Mouse (Mus musculus) midbrain, embryonic 13.5 days (tissue): ENCODE measurements around the gene Sirt6. TPM values are rescaled to one million over a fixed set of nuclear protein-coding genes. Genes with fewer than 3 reads are reported as not detected.
"Not testable (repeated sequence)": the region's sequence is repeated elsewhere in the genome, so short reads cannot be mapped to it uniquely, and the experiment has no call there.

Experiments
- ATAC-seq: fragments of 200-750 bp; cut with Nextera tagmentation; 2 replicates; pipeline ENCODE4 v1.8.0; 2017; ENCODE audit warnings: mild to moderate bottlenecking, moderate TSS enrichment, moderate library complexity
- H3K27ac ChIP-seq: fragments of 300-500 bp; sonication (generic); 2 replicates; pipeline ENCODE4 v1.5.1; 2015; ENCODE audit warnings: inconsistent platforms, mild to moderate bottlenecking, moderate library complexity
- H3K27me3 ChIP-seq: fragments of 300-500 bp; sonication (generic); 2 replicates; pipeline ENCODE4 v1.6.1; 2015; ENCODE audit warnings: mild to moderate bottlenecking, inconsistent platforms
- H3K36me3 ChIP-seq: fragments of 300-500 bp; sonication (generic); 2 replicates; pipeline ENCODE4 v1.6.1; 2015; ENCODE audit warnings: mild to moderate bottlenecking, inconsistent platforms
- H3K4me1 ChIP-seq: fragments of 300-500 bp; sonication (generic); replicated peaks from 2 replicates; pipeline ENCODE4 v1.6.1; 2015; ENCODE audit warnings: inconsistent platforms
- H3K4me2 ChIP-seq: fragments of 300-500 bp; sonication (generic); replicated peaks from 2 replicates; pipeline ENCODE4 v1.6.1; 2015; ENCODE audit warnings: moderate library complexity, mild to moderate bottlenecking, inconsistent platforms
- H3K4me3 ChIP-seq: fragments of 300-500 bp; sonication (generic); replicated peaks from 2 replicates; pipeline ENCODE4 v1.5.1; 2015; ENCODE audit warnings: mild to moderate bottlenecking, inconsistent platforms
- H3K9ac ChIP-seq: fragments of 300-500 bp; sonication (generic); replicated peaks from 2 replicates; pipeline ENCODE4 v1.6.1; 2015; ENCODE audit warnings: mild to moderate bottlenecking, inconsistent platforms
- H3K9me3 ChIP-seq: fragments of 300-500 bp; sonication (generic); 2 replicates; pipeline ENCODE4 v1.6.1; 2016; ENCODE audit warnings: mild to moderate bottlenecking, inconsistent platforms
- WGBS: fragments of 180-500 bp; shearing (Covaris S2); methylation state at CpG from one replicate; pipeline ENCODE4 v1.1.7; 2015; 5-methylcytosine and 5-hydroxymethylcytosine counted together
- polyA plus RNA-seq: library from polyadenylated mRNA; unstranded; fragments of >200 nt; fragmentation: Nextera tagmentation; extraction: Ambion mirVana; gene quantifications from 2 replicates; pipeline ENCODE4 v1.2.1, GENCODE M21; 2015

Gene Sirt6
- polyA plus RNA-seq, 1 experiment from 2014 or later = 64.7 TPM

- no peak for ATAC-seq
- H3K27me3 ChIP-seq = 0 out of 2 replicates have a peak, but pooled peaks cover 3% of the 10 kb centered on the region
- H3K4me1 ChIP-seq = peaks cover 29% of the 10 kb centered on the region
- H3K9ac ChIP-seq = peak overlapping the region; percentile 95
- H3K27ac ChIP-seq = peak overlapping the region; percentile 96; the same call in 1 of the 2 replicates
- no peaks in the 10 kb centered on the region for H3K9me3 ChIP-seq
- H3K36me3 ChIP-seq = no peaks in the 10 kb centered on the region
- 80% methylated on average over 8 of the region's 8 CpGs for WGBS
- peak overlapping the region; percentile 92 for H3K4me2 ChIP-seq
- H3K4me3 ChIP-seq = peak overlapping the region; percentile 71
Measured at GRCm38 (mm10) chr10:81641978-81642647, 14.5 kb upstream of the Sirt6 start.

DNA sequence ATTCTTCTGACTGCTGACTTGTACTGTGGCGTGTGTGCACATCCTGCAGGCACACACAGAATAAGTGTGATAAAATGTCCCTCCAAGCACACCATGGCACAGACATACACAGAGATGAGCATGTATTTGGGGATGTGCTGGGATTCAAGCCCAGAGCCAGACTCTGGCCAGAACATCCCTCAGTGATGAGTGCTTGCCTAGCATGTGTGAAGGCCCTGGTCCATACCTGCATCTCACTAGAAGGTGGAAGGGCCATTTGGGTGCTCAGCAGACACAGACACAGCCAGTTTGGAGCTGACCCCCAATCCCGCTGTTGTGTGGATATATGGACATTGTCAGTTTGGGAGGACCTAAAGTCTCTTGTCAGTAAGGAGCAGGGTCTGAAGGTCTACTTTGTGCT, 14.0 kb upstream of the Sirt6 start:
- no peaks in the 10 kb centered on the region for H3K36me3 ChIP-seq
- peak overlapping the region; percentile 95 for H3K9ac ChIP-seq
- no peak overlapping the region for H3K27ac ChIP-seq
- no peak overlapping the region; the same call in 1 of the 2 replicates for H3K4me3 ChIP-seq
- WGBS = 86% methylated on average over 2 of the region's 2 CpGs
- peak overlapping the region; percentile 92; the same call in 1 of the 2 replicates for H3K4me2 ChIP-seq
- no peak for ATAC-seq
- no peaks in the 10 kb centered on the region for H3K9me3 ChIP-seq
- H3K4me1 ChIP-seq = peaks cover 29% of the 10 kb centered on the region
- 0 out of 2 replicates have a peak, but pooled peaks cover under 1% of the 10 kb centered on the region for H3K27me3 ChIP-seq

- not testable (repeated sequence) for H3K4me2 ChIP-seq, H3K27me3 ChIP-seq, H3K4me3 ChIP-seq, ATAC-seq, H3K9ac ChIP-seq, H3K9me3 ChIP-seq, H3K36me3 ChIP-seq, H3K27ac ChIP-seq
- WGBS = 36% methylated on average over 4 of the region's 4 CpGs
- peaks cover 29% of the 10 kb centered on the region for H3K4me1 ChIP-seq
Measured at GRCm38 (mm10) chr10:81640825-81641224, 13.2 kb upstream of the Sirt6 start.

DNA sequence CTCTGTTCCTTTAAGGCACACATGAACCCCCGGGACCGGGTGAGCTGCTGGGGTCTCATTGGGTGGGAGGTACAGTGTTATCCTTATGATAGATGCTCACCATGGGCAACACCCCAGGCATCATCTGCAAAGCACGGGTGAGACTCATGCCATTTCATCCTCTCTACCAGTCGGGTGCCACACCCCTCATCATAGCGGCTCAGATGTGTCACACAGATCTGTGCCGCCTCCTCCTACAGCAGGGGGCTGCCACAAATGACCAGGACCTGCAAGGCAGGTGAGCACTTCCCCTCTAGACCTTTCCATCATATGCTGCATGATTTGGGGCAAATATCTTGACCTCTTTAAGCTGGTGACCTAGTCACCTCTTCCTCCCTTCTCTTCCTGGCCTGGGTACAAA, 10.5 kb upstream of the Sirt6 start:
- Histone ChIP-seq H3K4me3 (no peak overlapping the region), H3K4me2 (no peak overlapping the region), H3K36me3 (no peaks in the 10 kb centered on the region), H3K9me3 (no peaks in the 10 kb centered on the region), H3K9ac (0 out of 2 replicates have a peak overlapping the region, but pooled peaks have one; percentile 26), H3K27ac (no peak overlapping the region), H3K4me1 (peaks cover 34% of the 10 kb centered on the region), H3K27me3 (peaks cover 16% of the 10 kb centered on the region; the same call in 1 of the 2 replicates)
- no peak for ATAC-seq
- 82% methylated on average over 6 of the region's 6 CpGs for WGBS

DNA sequence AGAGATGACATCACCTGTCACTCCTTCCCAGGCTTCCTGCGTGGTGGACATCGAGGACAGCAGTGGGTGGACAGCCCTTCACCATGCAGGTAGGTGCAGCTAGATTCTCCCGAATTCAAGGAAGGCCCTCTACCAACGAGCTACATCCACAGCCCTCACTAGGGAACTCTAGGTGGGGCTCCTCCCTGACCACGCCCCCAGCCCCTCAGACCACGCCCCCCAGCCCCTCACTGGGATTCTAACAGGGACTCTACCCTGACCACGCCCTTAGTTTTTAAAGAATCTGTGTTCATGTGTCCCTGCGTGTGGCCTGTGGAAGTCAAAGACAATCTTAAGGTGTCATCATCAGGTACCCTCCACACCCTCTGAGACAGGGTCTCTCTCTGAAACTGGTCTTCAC, 8.7 kb upstream of the Sirt6 start:
- Histone ChIP-seq H3K27ac (no peak overlapping the region), H3K9me3 (no peaks in the 10 kb centered on the region), H3K9ac (no peak overlapping the region), H3K27me3 (peaks cover 19% of the 10 kb centered on the region; the same call in 1 of the 2 replicates), H3K36me3 (no peaks in the 10 kb centered on the region), H3K4me1 (peaks cover 21% of the 10 kb centered on the region), H3K4me3 (no peak overlapping the region), H3K4me2 (no peak overlapping the region)
- 17% methylated on average over 8 of the region's 8 CpGs for WGBS
- ATAC-seq = no peak

DNA sequence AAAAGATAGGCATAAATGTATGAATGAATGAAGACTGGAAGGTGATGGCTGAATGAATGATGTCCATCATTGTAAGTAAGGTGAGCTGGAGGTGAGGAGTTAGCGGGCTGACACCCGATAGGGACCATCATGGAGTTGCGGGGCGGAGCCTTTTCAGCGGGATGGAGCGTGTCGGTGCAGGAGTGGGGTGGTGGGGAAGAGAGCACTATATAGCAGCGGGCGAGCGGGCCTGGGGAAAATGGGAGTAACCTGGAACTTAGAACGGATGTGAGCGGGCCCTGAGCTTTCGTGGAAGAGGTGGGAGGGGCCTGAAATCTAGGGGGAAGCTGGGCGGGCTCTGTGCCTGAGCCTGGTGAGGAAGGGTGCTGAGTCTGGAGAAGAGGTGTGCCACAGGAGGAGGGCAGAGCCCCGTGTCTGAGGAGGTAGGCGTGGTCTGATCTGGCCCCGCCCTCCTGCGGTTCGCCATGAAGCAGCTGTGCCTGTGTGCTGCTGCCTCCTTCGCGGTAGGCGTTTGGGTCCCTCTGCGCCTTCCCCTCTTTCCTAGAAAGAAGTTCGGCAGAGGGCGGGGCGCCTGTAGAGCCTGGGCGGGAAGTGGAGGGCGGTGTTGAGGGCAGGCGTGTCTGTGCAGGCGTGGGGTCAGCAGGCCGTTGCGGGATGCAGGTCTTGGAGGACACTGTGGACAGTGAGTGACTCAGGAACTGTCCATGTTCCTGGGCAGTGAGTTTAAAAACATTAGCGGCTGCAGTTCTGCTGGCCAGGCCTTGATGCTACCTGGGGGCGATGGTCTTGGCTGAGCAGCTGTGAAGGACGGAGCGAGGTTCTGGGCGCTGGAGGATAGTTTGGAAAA, 5.9 kb upstream of the Sirt6 start:
- WGBS = 2% methylated on average over 37 of the region's 37 CpGs
- Histone ChIP-seq H3K4me1 (peaks cover 15% of the 10 kb centered on the region), H3K4me3 (peak overlapping the region; percentile 43), H3K9me3 (no peaks in the 10 kb centered on the region), H3K9ac (peak overlapping the region; percentile 69), H3K36me3 (no peaks in the 10 kb centered on the region), H3K27ac (peak overlapping the region; percentile 36; the same call in 1 of the 2 replicates), H3K27me3 (peaks cover 20% of the 10 kb centered on the region; the same call in 1 of the 2 replicates), H3K4me2 (peak overlapping the region; percentile 58)
- peak; percentile 88 for ATAC-seq

DNA sequence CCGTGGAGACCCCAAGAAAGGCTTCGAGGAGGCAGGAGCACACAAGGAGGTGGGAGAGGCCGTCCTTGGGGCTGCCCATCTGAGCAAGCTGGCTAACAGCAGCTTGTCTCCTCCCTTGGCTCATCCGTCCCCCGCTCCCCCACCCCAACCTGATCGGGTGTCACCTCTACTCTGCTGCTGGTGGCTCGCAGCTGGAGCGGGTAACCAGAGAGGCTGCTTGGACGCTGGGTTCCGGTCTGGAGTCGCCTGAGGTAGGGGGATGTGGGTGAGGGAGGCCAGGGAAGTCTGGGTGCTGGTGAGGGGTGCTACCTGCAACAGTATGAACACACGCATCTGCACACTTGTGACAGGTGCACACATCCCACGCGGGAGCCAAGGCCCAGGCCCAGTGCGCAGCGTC, 793 bp upstream of the Sirt6 start, which contains the start of gene Ankrd24:
TSS of gene Ankrd24 (plus strand) at position 151 of the 400 bp plus-strand sequence.
- Histone ChIP-seq H3K27ac (peak within 1 kb of the TSS; percentile 89), H3K36me3 (peaks cover 23% of the 10 kb centered on the region), H3K4me1 (peaks cover 33% of the 10 kb centered on the region), H3K27me3 (0 out of 2 replicates have a peak, but pooled peaks cover 3% of the 10 kb centered on the region), H3K4me2 (peak within 1 kb of the TSS; percentile 89), H3K4me3 (peak within 1 kb of the TSS; percentile 81), H3K9me3 (no peaks in the 10 kb centered on the region), H3K9ac (peak within 1 kb of the TSS; percentile 88)
- 0 out of 2 replicates have a peak, but pooled peaks have one; percentile 0 for ATAC-seq
- WGBS = 85% methylated on average over 16 of the region's 16 CpGs

DNA sequence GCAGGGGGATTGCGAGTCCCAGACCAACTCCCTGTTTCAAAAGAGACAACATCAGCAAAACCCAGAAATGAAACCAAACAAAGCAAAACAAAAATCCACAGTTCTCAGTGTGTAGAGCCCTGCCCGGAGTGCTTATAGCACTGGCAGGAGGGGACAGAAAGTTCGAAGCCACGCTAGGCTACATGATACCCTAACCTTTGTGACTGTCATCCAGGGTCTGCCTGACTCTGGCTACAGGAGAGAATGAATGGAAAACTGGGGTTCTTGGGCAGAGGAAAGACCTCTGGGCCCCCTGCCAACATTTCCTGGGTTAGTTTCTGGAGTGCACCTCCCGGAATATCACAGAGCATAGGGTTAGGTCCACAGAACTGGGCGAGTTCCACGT, 231 bp upstream of the Sirt6 start:
- Histone ChIP-seq H3K4me3 (peak overlapping the region; percentile 81), H3K4me1 (peaks cover 27% of the 10 kb centered on the region), H3K4me2 (peak overlapping the region; percentile 89), H3K27me3 (0 out of 2 replicates have a peak, but pooled peaks cover 3% of the 10 kb centered on the region), H3K9me3 (no peaks in the 10 kb centered on the region), H3K27ac (peak overlapping the region; percentile 89), H3K9ac (peak overlapping the region; percentile 88), H3K36me3 (peaks cover 29% of the 10 kb centered on the region)
- peak; percentile 68 for ATAC-seq
- 68% methylated on average over 7 of the region's 7 CpGs for WGBS

- ATAC-seq = peak; percentile 15; the same call in 1 of the 2 replicates
Measured at GRCm38 (mm10) chr10:81626101-81626993, 1.2 kb downstream of the Sirt6 start.

GRCm38 (mm10) chr10:81623441-81623840, 4.2 kb downstream of the Sirt6 start:
- WGBS = 71% methylated on average over 8 of the region's 8 CpGs
- no peaks in the 10 kb centered on the region for H3K9me3 ChIP-seq
- H3K27ac ChIP-seq = no peak overlapping the region
- H3K9ac ChIP-seq = no peak overlapping the region
- H3K4me2 ChIP-seq = no peak overlapping the region
- peaks cover 55% of the 10 kb centered on the region for H3K36me3 ChIP-seq
- no peak for ATAC-seq
- no peaks in the 10 kb centered on the region for H3K27me3 ChIP-seq
- H3K4me3 ChIP-seq = no peak overlapping the region
- peaks cover 26% of the 10 kb centered on the region for H3K4me1 ChIP-seq

More at GRCm38 (mm10) chr10:81626101-81626993, 1.2 kb downstream of the Sirt6 start:
- Histone ChIP-seq H3K9me3 (no peaks in the 10 kb centered on the region), H3K27ac (0 out of 2 replicates have a peak overlapping the region, but pooled peaks have one; percentile 89), H3K36me3 (peaks cover 43% of the 10 kb centered on the region), H3K4me2 (peak overlapping the region; percentile 89), H3K9ac (peak overlapping the region; percentile 88), H3K4me3 (peak overlapping the region; percentile 81), H3K27me3 (0 out of 2 replicates have a peak, but pooled peaks cover under 1% of the 10 kb centered on the region), H3K4me1 (peaks cover 26% of the 10 kb centered on the region)
- WGBS = 91% methylated on average over 22 of the region's 22 CpGs

- WGBS = 62% methylated on average over 9 of the region's 9 CpGs
- ATAC-seq = no peak
Measured at GRCm38 (mm10) chr10:81620786-81621185, 6.8 kb downstream of the Sirt6 start.

More at GRCm38 (mm10) chr10:81620786-81621185, 6.8 kb downstream of the Sirt6 start:
- Histone ChIP-seq H3K9ac (no peak overlapping the region), H3K27me3 (no peaks in the 10 kb centered on the region), H3K9me3 (no peaks in the 10 kb centered on the region), H3K4me3 (no peak overlapping the region), H3K27ac (no peak overlapping the region), H3K4me1 (peaks cover 5% of the 10 kb centered on the region; the same call in 1 of the 2 replicates), H3K4me2 (no peak overlapping the region), H3K36me3 (peaks cover 55% of the 10 kb centered on the region)
